Mouse (Mus musculus) intestine, embryonic 14.5 days (tissue): ENCODE data around the gene Eif3l. TPM values are rescaled to one million over a fixed set of nuclear protein-coding genes. Genes with fewer than 3 reads are reported as not detected.
A peak's percentile ranks its signal among the peaks of the same experiment; 100 is the strongest.

ENCODE experiments used
- ATAC-seq: fragments of 200-750 bp; cut with Nextera tagmentation; replicated peaks from 2 replicates; pipeline ENCODE4 v1.8.0; 2017; ENCODE audit warnings: low read depth, moderate number of reproducible peaks, moderate TSS enrichment, moderate library complexity; ENCODE audit not compliant: low FRiP score, low TSS enrichment
- DNase-seq: peaks from one replicate; pipeline ENCODE4 v3.0.0-alpha.2; 2018; ENCODE audit warnings: low spot score
- H3K27ac ChIP-seq: fragments of 300-500 bp; sonication (generic); 2 replicates; pipeline ENCODE4 v1.5.1; 2014; ENCODE audit warnings: low read depth, mild to moderate bottlenecking, control low read depth
- H3K27me3 ChIP-seq: fragments of 300-500 bp; sonication (generic); replicated peaks from 2 replicates; pipeline ENCODE4 v1.6.1; 2014; ENCODE audit warnings: low read length, control low read depth; ENCODE audit not compliant: control insufficient read depth, insufficient read depth
- H3K36me3 ChIP-seq: fragments of 300-500 bp; sonication (generic); 2 replicates; pipeline ENCODE4 v1.6.1; 2014; ENCODE audit warnings: low read length, control low read depth; ENCODE audit not compliant: control insufficient read depth, insufficient read depth
- H3K4me1 ChIP-seq: fragments of 300-500 bp; sonication (generic); replicated peaks from 2 replicates; pipeline ENCODE4 v1.6.1; 2014; ENCODE audit warnings: low read length, control low read depth, mixed read lengths; ENCODE audit not compliant: control insufficient read depth, insufficient read depth
- H3K4me2 ChIP-seq: fragments of 300-500 bp; sonication (generic); 2 replicates; pipeline ENCODE4 v1.6.1; 2014; ENCODE audit warnings: low read length
- H3K4me3 ChIP-seq: fragments of 300-500 bp; sonication (generic); 2 replicates; pipeline ENCODE4 v1.5.1; 2014; ENCODE audit warnings: low read depth, low read length, control low read depth, mixed read lengths
- H3K9ac ChIP-seq: fragments of 300-500 bp; sonication (generic); 2 replicates; pipeline ENCODE4 v1.6.1; 2014; ENCODE audit warnings: mild to moderate bottlenecking, low read length
- H3K9me3 ChIP-seq: fragments of 300-500 bp; sonication (generic); 2 replicates; pipeline ENCODE4 v1.6.1; 2016; ENCODE audit warnings: low read length, control low read depth; ENCODE audit not compliant: control insufficient read depth
- WGBS: fragments of 180-500 bp; shearing (Covaris S2); extraction: QIAGEN DNeasy Blood & Tissue Kit; methylation state at CpG from one replicate; pipeline ENCODE4 v1.1.7; 2014; 5-methylcytosine and 5-hydroxymethylcytosine counted together
- polyA plus RNA-seq: library from polyadenylated mRNA; unstranded; fragments of >200 nt; fragmentation: Nextera tagmentation; extraction: Ambion mirVana; gene quantifications from 2 replicates; pipeline ENCODE4 v1.2.1, GENCODE M21; 2014

The Eif3l gene
- polyA plus RNA-seq, 1 experiment from 2014 or later = 244 TPM

- peak; percentile 72 for DNase-seq
- ATAC-seq = no peak
- Histone ChIP-seq H3K27me3 (peaks cover 33% of the 10 kb centered on the region), H3K36me3 (no peaks in the 10 kb centered on the region), H3K4me1 (peaks cover 14% of the 10 kb centered on the region; the same call in 1 of the 2 replicates), H3K9me3 (no peaks in the 10 kb centered on the region), H3K4me3 (peak overlapping the region; percentile 48), H3K27ac (no peak overlapping the region; the same call in 1 of the 2 replicates), H3K4me2 (peak overlapping the region; percentile 95), H3K9ac (peak overlapping the region; percentile 51)
- WGBS = 1% methylated on average over 99 of the region's 105 CpGs
Measured at GRCm38 (mm10) chr15:79042721-79043491, 32.1 kb upstream of the Eif3l start.

GRCm38 (mm10) chr15:79044837-79045236 lies 30.1 kb upstream of the Eif3l start:
- peaks cover 33% of the 10 kb centered on the region for H3K27me3 ChIP-seq
- WGBS = 7% methylated on average over 4 of the region's 4 CpGs
- peaks cover 14% of the 10 kb centered on the region; the same call in 1 of the 2 replicates for H3K4me1 ChIP-seq
- no peak overlapping the region for H3K9ac ChIP-seq
- H3K9me3 ChIP-seq = no peaks in the 10 kb centered on the region
- H3K27ac ChIP-seq = peak overlapping the region; percentile 17; the same call in 1 of the 2 replicates
- DNase-seq = no peak
- H3K4me2 ChIP-seq = no peak overlapping the region
- H3K4me3 ChIP-seq = no peak overlapping the region
- H3K36me3 ChIP-seq = no peaks in the 10 kb centered on the region
- peak; percentile 48 for ATAC-seq

- Histone ChIP-seq H3K36me3 (peaks cover 1% of the 10 kb centered on the region; the same call in 1 of the 2 replicates), H3K4me3 (no peak overlapping the region), H3K9ac (no peak overlapping the region), H3K9me3 (no peaks in the 10 kb centered on the region), H3K4me1 (peaks cover 10% of the 10 kb centered on the region; the same call in 1 of the 2 replicates), H3K27ac (no peak overlapping the region), H3K27me3 (peaks cover 9% of the 10 kb centered on the region), H3K4me2 (no peak overlapping the region)
- WGBS = 51% methylated on average over 4 of the region's 4 CpGs
- DNase-seq (no peak), ATAC-seq (no peak)
Measured at GRCm38 (mm10) chr15:79048186-79048585, 26.8 kb upstream of the Eif3l start.

GRCm38 (mm10) chr15:79050160-79050845 lies 24.7 kb upstream of the Eif3l start:
- DNase-seq (no peak), ATAC-seq (peak; percentile 34; the same call in 1 of the 2 replicates)
- Histone ChIP-seq H3K27ac (no peak overlapping the region), H3K4me2 (no peak overlapping the region), H3K9me3 (no peaks in the 10 kb centered on the region), H3K9ac (no peak overlapping the region), H3K4me1 (peaks cover 10% of the 10 kb centered on the region; the same call in 1 of the 2 replicates), H3K36me3 (peaks cover 23% of the 10 kb centered on the region), H3K4me3 (no peak overlapping the region), H3K27me3 (no peaks in the 10 kb centered on the region)
- 53% methylated on average over 9 of the region's 9 CpGs for WGBS

GRCm38 (mm10) chr15:79050964-79051363 lies 24.0 kb upstream of the Eif3l start:
- Histone ChIP-seq H3K9ac (no peak overlapping the region), H3K9me3 (no peaks in the 10 kb centered on the region), H3K27me3 (no peaks in the 10 kb centered on the region), H3K36me3 (peaks cover 29% of the 10 kb centered on the region), H3K27ac (peak overlapping the region; percentile 29), H3K4me1 (peaks cover 10% of the 10 kb centered on the region; the same call in 1 of the 2 replicates), H3K4me2 (no peak overlapping the region), H3K4me3 (no peak overlapping the region)
- 61% methylated on average over 2 of the region's 2 CpGs for WGBS
- DNase-seq (no peak), ATAC-seq (peak; percentile 44; the same call in 1 of the 2 replicates)

- 60% methylated on average over 13 of the region's 13 CpGs for WGBS
- H3K4me3 ChIP-seq = no peak overlapping the region
- H3K4me1 ChIP-seq = peaks cover 10% of the 10 kb centered on the region; the same call in 1 of the 2 replicates
- no peaks in the 10 kb centered on the region for H3K9me3 ChIP-seq
- H3K9ac ChIP-seq = no peak overlapping the region
- DNase-seq (peak; percentile 60), ATAC-seq (peak; percentile 72)
- no peaks in the 10 kb centered on the region for H3K27me3 ChIP-seq
- no peak overlapping the region for H3K4me2 ChIP-seq
- H3K27ac ChIP-seq = peak overlapping the region; percentile 29
- H3K36me3 ChIP-seq = peaks cover 37% of the 10 kb centered on the region
Measured at GRCm38 (mm10) chr15:79051461-79052360, 23.3 kb upstream of the Eif3l start.

GRCm38 (mm10) chr15:79052366-79052765 lies 22.6 kb upstream of the Eif3l start:
- WGBS = 87% methylated on average over 2 of the region's 2 CpGs
- peaks cover 42% of the 10 kb centered on the region for H3K36me3 ChIP-seq

GRCm38 (mm10) chr15:79056601-79057000 lies 18.4 kb upstream of the Eif3l start:
- Histone ChIP-seq H3K9ac (no peak overlapping the region), H3K4me2 (no peak overlapping the region), H3K4me1 (peaks cover 10% of the 10 kb centered on the region), H3K27me3 (no peaks in the 10 kb centered on the region), H3K36me3 (peaks cover 77% of the 10 kb centered on the region), H3K9me3 (no peaks in the 10 kb centered on the region), H3K4me3 (no peak overlapping the region), H3K27ac (no peak overlapping the region)
- DNase-seq = no peak
- WGBS = 86% methylated on average over 7 of the region's 7 CpGs
- no peak for ATAC-seq

More at GRCm38 (mm10) chr15:79052366-79052765, 22.6 kb upstream of the Eif3l start:
- Histone ChIP-seq H3K4me3 (no peak overlapping the region), H3K9ac (no peak overlapping the region), H3K4me2 (no peak overlapping the region), H3K4me1 (peaks cover 10% of the 10 kb centered on the region; the same call in 1 of the 2 replicates), H3K27me3 (no peaks in the 10 kb centered on the region), H3K9me3 (no peaks in the 10 kb centered on the region), H3K27ac (no peak overlapping the region)
- DNase-seq = no peak
- ATAC-seq = 0 out of 2 replicates have a peak, but pooled peaks have one; percentile 3
